In genomic region chr2:100252006-100252405, GRCm38 (mm10) we compare ENCODE assay signal across 16 mouse cellular contexts.
DNase-seq lines count a peak whose midpoint lies in the region; ATAC-seq lines count a peak whose summit lies in the region.
"Had no signal": no experiment of that assay in that cellular context is flagged by ENCODE, and none has a peak within 500 bp of the region (broad histone marks: within the 10 kb centered on the region; RNA-seq: fewer than 3 reads in every experiment).

No protein-coding gene starts in this region.

- peak; percentile 34 for DNase-seq in forebrain, embryonic 14.5 days (ENCODE audit: low spot score)
- DNase-seq in left cerebral cortex, postnatal 14 days (ENCODE audit: low spot score in 2 of 2), result peak; percentile 1 to 3
- no peak for DNase-seq in left cerebral cortex, adult 18-20 months (ENCODE audit: low spot score in 2 of 2)
- DNase-seq in Muller cell, postnatal 12 days (ENCODE audit: inconsistent ontology term), result peak; percentile 59
- DNase-seq in NIH3T3 (ENCODE audit: low read depth), result peak; percentile 4
- DNase-seq: gastrocnemius, postnatal 25 days; liver; liver, postnatal 0 days; lung, postnatal 36 days; thymus, postnatal 14 days had no signal

- no peaks in the 10 kb centered on the region for H3K4me1 ChIP-seq in forebrain, embryonic 14.5 days (ENCODE audit: control insufficient read depth, insufficient read depth, low read length)
- H3K4me1 ChIP-seq in forebrain, embryonic 13.5 days, result no peaks in the 10 kb centered on the region
- H3K4me1 ChIP-seq in heart, embryonic 11.5 days (ENCODE audit: control insufficient read depth, insufficient read depth, low read length), result no peaks in the 10 kb centered on the region
- H3K4me1 ChIP-seq: embryonic facial prominence, embryonic 12.5 days; hindbrain, embryonic 12.5 days; neural tube, embryonic 12.5 days had no signal

- no peak overlapping the region for H3K4me3 ChIP-seq in forebrain, embryonic 14.5 days (ENCODE audit: low read depth, low read length)
- H3K4me3 ChIP-seq in forebrain, embryonic 13.5 days, result no peak overlapping the region
- H3K4me3 ChIP-seq in heart, embryonic 11.5 days (ENCODE audit: low read depth, low read length), result no peak overlapping the region
- H3K4me3 ChIP-seq: embryonic facial prominence, embryonic 12.5 days; hindbrain, embryonic 12.5 days; neural tube, embryonic 12.5 days had no signal

- no peak overlapping the region for H3K27ac ChIP-seq in forebrain, embryonic 14.5 days (ENCODE audit: low read depth, low read length)
- H3K27ac ChIP-seq in forebrain, embryonic 13.5 days, result no peak overlapping the region
- no peak overlapping the region for H3K27ac ChIP-seq in heart, embryonic 11.5 days (ENCODE audit: low read depth, low read length)
- H3K27ac ChIP-seq: embryonic facial prominence, embryonic 12.5 days; hindbrain, embryonic 12.5 days; neural tube, embryonic 12.5 days; stomach, postnatal 0 days had no signal

- intact Hi-C loops in left cerebral cortex, postnatal 14 days (cut with DNase I), result no loop called here

- no peaks in the 10 kb centered on the region for H3K36me3 ChIP-seq in forebrain, embryonic 14.5 days (ENCODE audit: control insufficient read depth, insufficient read depth, low read length)
- H3K36me3 ChIP-seq in forebrain, embryonic 13.5 days (ENCODE audit: poor library complexity, severe bottlenecking), result no peaks in the 10 kb centered on the region
- no peaks in the 10 kb centered on the region for H3K36me3 ChIP-seq in heart, embryonic 11.5 days (ENCODE audit: control insufficient read depth, insufficient read depth, low read length)
- H3K36me3 ChIP-seq: embryonic facial prominence, embryonic 12.5 days; hindbrain, embryonic 12.5 days; neural tube, embryonic 12.5 days had no signal

- no peaks in the 10 kb centered on the region for H3K9me3 ChIP-seq in forebrain, embryonic 14.5 days (replicated peaks; ENCODE audit: control insufficient read depth, low read length)
- H3K9me3 ChIP-seq in forebrain, embryonic 13.5 days (replicated peaks), result no peaks in the 10 kb centered on the region
- H3K9me3 ChIP-seq in heart, embryonic 11.5 days (replicated peaks; ENCODE audit: control insufficient read depth, low read length), result no peaks in the 10 kb centered on the region
- H3K9me3 ChIP-seq: embryonic facial prominence, embryonic 12.5 days; hindbrain, embryonic 12.5 days; neural tube, embryonic 12.5 days had no signal

- H3K4me2 ChIP-seq in forebrain, embryonic 14.5 days (ENCODE audit: low read length), result no peak overlapping the region
- no peak overlapping the region for H3K4me2 ChIP-seq in forebrain, embryonic 13.5 days
- no peak overlapping the region for H3K4me2 ChIP-seq in heart, embryonic 11.5 days
- H3K4me2 ChIP-seq: embryonic facial prominence, embryonic 12.5 days; hindbrain, embryonic 12.5 days; neural tube, embryonic 12.5 days had no signal

- H3K9ac ChIP-seq in forebrain, embryonic 14.5 days (ENCODE audit: low read length), result no peak overlapping the region
- H3K9ac ChIP-seq in forebrain, embryonic 13.5 days, result no peak overlapping the region
- no peak overlapping the region for H3K9ac ChIP-seq in heart, embryonic 11.5 days (ENCODE audit: low read depth, low read length)
- H3K9ac ChIP-seq: embryonic facial prominence, embryonic 12.5 days; hindbrain, embryonic 12.5 days; liver, postnatal 0 days; neural tube, embryonic 12.5 days had no signal

- no peaks in the 10 kb centered on the region for H3K27me3 ChIP-seq in forebrain, embryonic 14.5 days (replicated peaks; ENCODE audit: control insufficient read depth, insufficient read depth, low read length)
- no peaks in the 10 kb centered on the region for H3K27me3 ChIP-seq in forebrain, embryonic 13.5 days
- no peaks in the 10 kb centered on the region for H3K27me3 ChIP-seq in heart, embryonic 11.5 days (ENCODE audit: control insufficient read depth, insufficient read depth, low read length)
- H3K27me3 ChIP-seq: embryonic facial prominence, embryonic 12.5 days; hindbrain, embryonic 12.5 days; neural tube, embryonic 12.5 days had no signal

- ATAC-seq in forebrain, embryonic 14.5 days, result no peak
- no peak for ATAC-seq in forebrain, embryonic 13.5 days
- ATAC-seq in heart, embryonic 11.5 days (replicated peaks; ENCODE audit: insufficient number of reproducible peaks, low FRiP score, low TSS enrichment), result no peak
- ATAC-seq: liver, postnatal 0 days had no signal

- 87% methylated on average over 1 of the region's 1 CpGs for WGBS in forebrain, embryonic 14.5 days
- WGBS in forebrain, embryonic 13.5 days, result 86% methylated on average over 1 of the region's 1 CpGs
- 75% methylated on average over 1 of the region's 1 CpGs for WGBS in heart, embryonic 11.5 days (ENCODE audit: insufficient replicate concordance)

Comparison
In these comparisons a context has a peak if more than half of its experiments do, and no peak if none do; other contexts are left out.
1. DNase-seq: peak in forebrain, embryonic 14.5 days (single experiment), left cerebral cortex, postnatal 14 days (2 of 2), Muller cell, postnatal 12 days (single experiment) and NIH3T3 (single experiment); none in left cerebral cortex, adult 18-20 months (0 of 2).